Mouse (Mus musculus): Measurements from ENCODE around the gene Zc3h7a. TPM values are rescaled to one million over a fixed set of nuclear protein-coding genes. Genes with fewer than 3 reads are reported as not detected.
A peak's percentile ranks its signal among the peaks of the same experiment; 100 is the strongest.

Zc3h7a gene
- polyA plus RNA-seq, 1 experiment, result 51.5 TPM

DNA sequence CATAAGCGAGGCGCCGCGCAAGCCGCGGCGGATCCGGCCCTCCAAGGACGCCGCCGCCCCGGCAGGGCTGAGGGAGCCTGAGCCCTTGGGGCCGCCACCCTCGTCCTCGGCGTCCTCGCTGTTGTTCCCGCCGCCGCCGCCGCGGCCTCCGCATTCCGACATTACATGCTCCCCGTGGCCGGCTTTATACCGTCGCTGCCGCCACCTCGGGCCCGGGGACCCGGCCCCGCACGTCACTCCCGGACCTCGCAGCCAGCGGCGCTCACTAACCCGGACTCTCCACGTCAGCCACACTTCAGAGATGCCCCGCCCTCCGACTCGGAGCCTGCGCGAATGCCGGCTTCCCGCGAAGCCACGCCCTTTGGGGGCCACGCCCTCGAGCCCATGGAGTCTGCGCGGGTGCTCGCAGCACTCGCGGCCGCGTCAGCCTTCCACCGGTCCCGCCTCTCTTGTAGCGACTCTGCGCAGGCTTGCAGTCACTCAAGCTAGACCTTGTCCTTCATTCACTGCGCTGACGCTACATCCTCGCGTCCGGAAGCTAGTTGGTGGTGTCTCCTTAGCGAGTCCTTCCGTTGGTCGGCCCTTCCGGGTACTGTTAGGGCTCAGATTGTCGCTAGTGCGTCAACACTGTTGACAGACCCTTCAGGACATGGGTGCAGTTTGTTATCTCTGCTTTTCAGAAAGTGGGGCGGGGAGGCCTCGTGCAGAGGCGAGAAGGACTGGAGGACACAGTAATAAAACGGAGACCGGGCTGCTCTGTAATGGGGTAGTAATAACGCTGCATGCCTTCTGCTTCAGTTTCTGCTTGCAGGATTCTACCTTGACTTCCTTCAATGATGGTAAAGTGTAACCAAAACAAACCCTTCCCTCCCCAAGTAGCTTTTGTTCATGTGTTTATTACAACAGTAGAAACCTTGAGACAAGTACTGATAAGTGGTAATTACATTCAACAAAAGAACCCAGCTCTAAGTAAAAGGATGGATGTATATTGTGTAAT lies 41.5 kb downstream of the Zc3h7a start, which contains the start of gene Txndc11:
TSS of gene Txndc11 (minus strand) at position 303 of the 997 bp plus-strand sequence.
- H3K27me3 ChIP-seq (ENCODE audit: control insufficient read depth, insufficient read depth, low read length), result no peaks in the 10 kb centered on the region
- H3K36me3 ChIP-seq (ENCODE audit: control insufficient read depth, insufficient read depth, low read length), result no peaks in the 10 kb centered on the region; the same call in none of the 2 replicates
- H3K4me1 ChIP-seq (ENCODE audit: control insufficient read depth, insufficient read depth, low read length), result no peaks in the 10 kb centered on the region
- peak within 1 kb of the TSS; percentile 94 for H3K4me3 ChIP-seq (ENCODE audit: control insufficient read depth, low read depth, low read length)
- TF ChIP-seq CTCF (IDR thresholded peaks at IDR 0.05; ENCODE audit: control insufficient read depth, insufficient read depth, insufficient replicate concordance, low read depth, low read length) (no peak), POLR2A (IDR thresholded peaks at IDR 0.05; ENCODE audit: control insufficient read depth, low read depth, low read length) (peak; percentile 90)
- peak within 1 kb of the TSS; percentile 92 for H3K27ac ChIP-seq (ENCODE audit: control insufficient read depth, insufficient read depth, low read depth, low read length)

DNA sequence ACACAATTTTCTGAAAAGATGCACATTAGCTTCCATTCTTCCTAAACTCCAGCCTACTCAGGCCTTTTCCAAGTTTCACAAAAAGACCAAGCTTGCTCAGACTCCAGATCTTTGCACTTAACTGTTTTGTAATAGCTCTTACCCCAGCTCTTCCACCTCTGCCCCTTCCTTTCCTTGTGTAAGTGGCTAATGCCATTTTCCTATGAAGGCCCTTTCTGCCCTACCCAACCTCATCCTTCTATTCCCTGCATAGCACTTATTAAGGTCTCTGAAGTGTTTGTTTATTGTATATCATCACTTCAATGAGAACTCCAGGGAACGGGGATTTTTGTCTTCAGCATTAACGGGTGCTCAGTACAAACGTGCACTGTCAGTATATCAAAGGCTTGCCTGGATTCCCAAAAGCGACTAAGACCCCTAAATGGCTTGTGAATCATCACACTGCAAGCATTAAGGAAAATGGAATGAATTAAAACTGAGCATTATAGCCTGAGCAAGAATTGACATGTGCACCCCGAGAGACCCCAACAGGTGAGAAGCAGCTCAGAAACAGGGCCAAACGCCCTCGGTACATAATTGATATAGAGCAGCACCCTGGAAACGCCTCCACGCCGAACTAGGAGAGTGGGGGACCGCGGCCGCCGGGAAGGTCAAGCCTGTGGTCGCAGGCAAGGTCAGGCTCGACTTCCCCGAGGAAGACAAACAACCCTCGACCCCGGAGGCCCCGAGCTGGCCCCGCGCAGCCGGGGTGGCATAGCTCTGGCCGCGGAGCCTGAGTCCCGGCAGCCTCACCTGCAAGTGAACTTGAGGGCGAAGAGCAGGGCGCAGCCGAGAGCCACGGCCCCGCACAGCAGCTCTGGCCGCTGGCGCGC lies 42.5 kb downstream of the Zc3h7a start:
- Histone ChIP-seq H3K4me3 (ENCODE audit: control insufficient read depth, low read depth, low read length) (peak overlapping the region; percentile 94), H3K27ac (ENCODE audit: control insufficient read depth, insufficient read depth, low read depth, low read length) (peak overlapping the region; percentile 64), H3K4me1 (ENCODE audit: control insufficient read depth, insufficient read depth, low read length) (no peaks in the 10 kb centered on the region), H3K36me3 (ENCODE audit: control insufficient read depth, insufficient read depth, low read length) (no peaks in the 10 kb centered on the region), H3K27me3 (ENCODE audit: control insufficient read depth, insufficient read depth, low read length) (no peaks in the 10 kb centered on the region)
- TF ChIP-seq CTCF (IDR thresholded peaks at IDR 0.05; ENCODE audit: control insufficient read depth, insufficient read depth, insufficient replicate concordance, low read depth, low read length) (no peak), POLR2A (IDR thresholded peaks at IDR 0.05; ENCODE audit: control insufficient read depth, low read depth, low read length) (no peak)

DNA sequence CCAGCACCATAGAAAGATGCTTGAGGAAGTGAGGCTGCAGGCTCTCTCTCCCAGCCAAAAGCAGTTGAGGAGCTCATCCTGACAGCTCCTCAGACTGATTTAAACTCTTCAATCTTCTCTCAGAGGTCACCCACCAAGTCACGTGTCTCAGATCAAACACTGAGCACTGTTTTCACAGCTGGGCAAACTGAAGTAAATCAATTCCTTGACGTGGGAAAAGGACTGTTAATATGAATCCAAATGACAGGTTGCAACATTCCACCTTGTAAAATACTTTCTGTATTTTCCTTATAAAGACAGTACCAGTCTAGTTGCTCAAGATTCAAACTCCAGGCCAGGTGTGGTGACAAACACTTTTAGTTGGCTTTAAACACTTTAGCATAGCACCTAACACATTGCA lies 43.4 kb downstream of the Zc3h7a start:
- H3K27me3 ChIP-seq (ENCODE audit: control insufficient read depth, insufficient read depth, low read length), result no peaks in the 10 kb centered on the region
- TF ChIP-seq POLR2A (IDR thresholded peaks at IDR 0.05; ENCODE audit: control insufficient read depth, low read depth, low read length) (no peak), CTCF (IDR thresholded peaks at IDR 0.05; ENCODE audit: control insufficient read depth, insufficient read depth, insufficient replicate concordance, low read depth, low read length) (no peak)
- no peak overlapping the region for H3K27ac ChIP-seq (ENCODE audit: control insufficient read depth, insufficient read depth, low read depth, low read length)
- H3K4me1 ChIP-seq (ENCODE audit: control insufficient read depth, insufficient read depth, low read length), result no peaks in the 10 kb centered on the region
- no peaks in the 10 kb centered on the region for H3K36me3 ChIP-seq (ENCODE audit: control insufficient read depth, insufficient read depth, low read length)
- no peak overlapping the region for H3K4me3 ChIP-seq (ENCODE audit: control insufficient read depth, low read depth, low read length)

DNA sequence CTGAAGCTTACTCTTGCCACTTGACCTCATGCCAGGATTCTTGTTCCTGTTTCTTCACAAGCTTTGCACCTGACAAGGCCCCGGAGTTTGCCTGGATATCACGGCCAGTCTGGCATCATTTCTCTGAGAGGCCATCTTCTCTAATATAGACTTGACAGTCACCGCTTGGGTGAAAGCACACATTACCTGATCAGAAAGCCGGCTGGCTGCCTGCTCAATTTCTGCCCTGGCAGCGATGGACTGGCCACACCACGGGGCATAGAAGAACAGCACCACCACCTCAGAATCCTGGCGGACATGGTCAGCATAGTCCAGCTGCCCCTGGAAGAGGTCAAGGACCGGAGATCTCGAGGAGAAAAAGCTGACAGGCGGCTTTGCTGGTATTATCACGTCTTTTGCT lies 47.9 kb downstream of the Zc3h7a start:
- Histone ChIP-seq H3K4me1 (ENCODE audit: control insufficient read depth, insufficient read depth, low read length) (no peaks in the 10 kb centered on the region), H3K27ac (ENCODE audit: control insufficient read depth, insufficient read depth, low read depth, low read length) (no peak overlapping the region), H3K4me3 (ENCODE audit: control insufficient read depth, low read depth, low read length) (no peak overlapping the region), H3K27me3 (ENCODE audit: control insufficient read depth, insufficient read depth, low read length) (no peaks in the 10 kb centered on the region), H3K36me3 (ENCODE audit: control insufficient read depth, insufficient read depth, low read length) (no peaks in the 10 kb centered on the region; the same call in 1 of the 2 replicates)
- TF ChIP-seq POLR2A (IDR thresholded peaks at IDR 0.05; ENCODE audit: control insufficient read depth, low read depth, low read length) (no peak), CTCF (IDR thresholded peaks at IDR 0.05; ENCODE audit: control insufficient read depth, insufficient read depth, insufficient replicate concordance, low read depth, low read length) (no peak)

DNA sequence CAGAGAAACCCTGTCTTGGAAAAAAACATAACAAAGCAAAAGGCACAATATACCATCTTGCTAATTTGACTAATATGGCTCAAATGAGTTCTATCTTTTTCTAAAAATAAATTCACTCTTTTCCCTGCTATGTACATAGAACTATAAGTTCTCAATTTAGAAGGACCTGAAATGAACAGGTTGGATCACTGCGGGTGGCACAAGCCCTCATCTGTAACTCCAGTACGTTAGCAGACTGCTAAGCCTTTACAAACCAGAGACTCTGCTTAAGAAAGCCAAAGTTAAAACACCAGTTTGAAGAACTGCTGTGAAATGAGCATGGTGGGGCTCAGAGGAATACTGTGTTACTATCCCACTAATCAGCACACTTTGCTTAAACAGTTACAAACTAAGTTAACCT lies 50.8 kb downstream of the Zc3h7a start:
- no peak overlapping the region for H3K27ac ChIP-seq (ENCODE audit: control insufficient read depth, insufficient read depth, low read depth, low read length)
- H3K36me3 ChIP-seq (ENCODE audit: control insufficient read depth, insufficient read depth, low read length), result no peaks in the 10 kb centered on the region; the same call in 1 of the 2 replicates
- no peaks in the 10 kb centered on the region for H3K4me1 ChIP-seq (ENCODE audit: control insufficient read depth, insufficient read depth, low read length)
- H3K4me3 ChIP-seq (ENCODE audit: control insufficient read depth, low read depth, low read length), result no peak overlapping the region
- TF ChIP-seq CTCF (IDR thresholded peaks at IDR 0.05; ENCODE audit: control insufficient read depth, insufficient read depth, insufficient replicate concordance, low read depth, low read length) (no peak), POLR2A (IDR thresholded peaks at IDR 0.05; ENCODE audit: control insufficient read depth, low read depth, low read length) (no peak)
- H3K27me3 ChIP-seq (ENCODE audit: control insufficient read depth, insufficient read depth, low read length), result no peaks in the 10 kb centered on the region

DNA sequence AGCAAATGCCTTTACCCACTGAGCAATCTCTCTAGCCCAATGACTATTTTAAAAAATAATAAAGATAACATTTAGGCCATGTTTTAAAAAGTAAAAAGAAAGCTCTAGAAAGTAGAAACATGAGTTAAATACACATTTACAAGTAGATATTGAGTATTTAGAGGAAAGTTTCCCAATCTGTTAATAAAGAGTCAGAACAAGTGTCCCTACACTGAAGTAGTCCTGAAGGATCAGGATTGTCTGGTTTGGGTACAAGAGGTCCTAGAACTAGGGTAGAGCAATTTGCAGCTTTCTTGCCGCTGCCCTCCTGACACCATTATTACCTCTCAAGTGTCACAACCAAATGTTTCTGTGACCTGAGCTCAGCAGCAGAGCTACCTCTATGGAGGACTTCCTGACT lies 52.1 kb downstream of the Zc3h7a start:
- Histone ChIP-seq H3K4me3 (ENCODE audit: control insufficient read depth, low read depth, low read length) (no peak overlapping the region), H3K36me3 (ENCODE audit: control insufficient read depth, insufficient read depth, low read length) (no peaks in the 10 kb centered on the region; the same call in 1 of the 2 replicates)

More for the DNA sequence above, 52.1 kb downstream of the Zc3h7a start:
- no peak for TF ChIP-seq POLR2A (IDR thresholded peaks at IDR 0.05; ENCODE audit: control insufficient read depth, low read depth, low read length)
- TF ChIP-seq CTCF (IDR thresholded peaks at IDR 0.05; ENCODE audit: control insufficient read depth, insufficient read depth, insufficient replicate concordance, low read depth, low read length), result no peak
- Histone ChIP-seq H3K27ac (ENCODE audit: control insufficient read depth, insufficient read depth, low read depth, low read length) (no peak overlapping the region), H3K4me1 (ENCODE audit: control insufficient read depth, insufficient read depth, low read length) (no peaks in the 10 kb centered on the region), H3K27me3 (ENCODE audit: control insufficient read depth, insufficient read depth, low read length) (no peaks in the 10 kb centered on the region)

All from testis, adult 2 months (tissue).